Mouse (Mus musculus) G1E (cell line): ENCODE results near the gene Stat4. TPM values are rescaled to one million over a fixed set of nuclear protein-coding genes. Genes with fewer than 3 reads are reported as not detected.

Experiments used
- ATAC-seq: 2 replicates; pipeline ENCODE4 v1.8.0; 2016; ENCODE audit warnings: mild to moderate bottlenecking; ENCODE audit not compliant: insufficient number of reproducible peaks, poor library complexity, low FRiP score, severe bottlenecking; ENCODE audit errors: extremely low read depth
- DNase-seq: peaks from one replicate; pipeline ENCODE4 v3.0.0; 2012; ENCODE audit warnings: low spot score
- H3K27me3 ChIP-seq: 2 replicates; pipeline ENCODE4 v1.6.1; 2012; ENCODE audit warnings: mild to moderate bottlenecking, low read length, inconsistent platforms; ENCODE audit not compliant: insufficient read depth
- H3K36me3 ChIP-seq: replicated peaks from 2 replicates; pipeline ENCODE3; 2012; ENCODE audit warnings: mild to moderate bottlenecking, inconsistent platforms
- H3K4me1 ChIP-seq: 2 replicates; pipeline ENCODE4 v1.6.1; 2012; ENCODE audit warnings: low read depth, low read length, inconsistent platforms, mixed read lengths; ENCODE audit not compliant: insufficient read depth
- H3K4me3 ChIP-seq: 2 replicates; pipeline ENCODE4 v1.5.1; 2012; ENCODE audit warnings: low read depth, mild to moderate bottlenecking, inconsistent platforms, low read length, moderate library complexity, mixed read lengths
- H3K9me3 ChIP-seq: replicated peaks from 2 replicates; pipeline ENCODE4 v1.6.1; 2012; ENCODE audit warnings: inconsistent platforms
- CTCF ChIP-seq: IDR thresholded peaks from 2 replicates; pipeline ENCODE4 v1.5.1; 2012; ENCODE audit warnings: low read depth, low read length, inconsistent platforms, mixed read lengths
- GATA1 ChIP-seq: IDR thresholded peaks from 2 replicates; pipeline ENCODE4 v1.6.1; 2012; ENCODE audit warnings: borderline replicate concordance, low read length, inconsistent platforms, mixed read lengths
- GATA2 ChIP-seq: IDR thresholded peaks from 2 replicates; pipeline ENCODE4 v1.6.1; 2012; ENCODE audit warnings: low read depth, low read length, inconsistent platforms, borderline replicate concordance
- POLR2AphosphoS5 ChIP-seq: IDR thresholded peaks from 2 replicates; pipeline ENCODE4 v1.6.1; 2012; ENCODE audit warnings: low read depth, low read length, inconsistent platforms; ENCODE audit not compliant: insufficient replicate concordance
- polyA plus RNA-seq: library from polyadenylated mRNA; stranded (reverse); fragments of >175 nt; gene quantifications from 2 replicates; pipeline ENCODE4 v1.2.3, GENCODE M21; 2012
- total RNA-seq, 2 experiments: library from RNA; stranded (forward) in 1 of 2; stranded (reverse) in 1 of 2; fragments of 200-1000 nt in 1 of 2; fragments of >200 nt in 1 of 2; fragmentation: Nextera tagmentation in 1 of 2; gene quantifications; 2 replicates each; pipeline ENCODE4 v1.2.3; 2014 to 2017

Stat4 gene
- total and polyA plus RNA-seq, 3 experiments = 0.11 TPM; not detected in 2

DNA sequence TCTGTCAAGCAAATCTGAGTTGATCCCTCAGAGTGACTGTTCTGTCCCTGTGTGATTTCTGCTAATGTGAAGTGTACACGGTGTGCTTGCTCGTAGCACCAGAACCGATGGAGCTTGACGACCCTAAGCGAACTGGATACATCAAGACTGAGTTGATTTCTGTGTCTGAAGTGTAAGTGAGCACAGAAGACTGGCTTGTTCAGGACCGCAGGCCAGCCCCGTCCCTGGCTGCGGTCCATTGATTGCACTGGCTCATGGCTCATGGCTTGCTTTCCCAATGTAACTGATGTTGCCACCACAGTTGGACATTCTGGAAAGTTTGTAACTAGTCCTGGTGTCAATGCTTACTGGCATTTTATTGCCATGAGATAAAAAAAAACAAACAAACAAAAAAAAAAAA, 167.9 kb downstream of the Stat4 start:
- H3K36me3 ChIP-seq = peaks cover 98% of the 10 kb centered on the region
- H3K4me3 ChIP-seq = no peak overlapping the region
- ATAC-seq (no peak), DNase-seq (no peak)
- TF ChIP-seq POLR2AphosphoS5 (no peak), GATA1 (no peak)
- no peaks in the 10 kb centered on the region for H3K27me3 ChIP-seq
- no peaks in the 10 kb centered on the region for H3K9me3 ChIP-seq
- H3K4me1 ChIP-seq = peaks cover 4% of the 10 kb centered on the region

- ATAC-seq (no peak), DNase-seq (no peak)
- no peak for TF ChIP-seq CTCF
- TF ChIP-seq GATA2 = no peak
- TF ChIP-seq POLR2AphosphoS5 = no peak
- Histone ChIP-seq H3K4me1 (no peaks in the 10 kb centered on the region), H3K27me3 (no peaks in the 10 kb centered on the region), H3K36me3 (peaks cover 94% of the 10 kb centered on the region), H3K9me3 (no peaks in the 10 kb centered on the region), H3K4me3 (no peak overlapping the region)
Observed at GRCm38 (mm10) chr1:52156351-52156750, 169.4 kb downstream of the Stat4 start.

Other genes starting within 250 kb of the Stat4 start
- not detected in 2 replicates for gene Myo1b, start 71.1 kb upstream of the Stat4 start, total RNA-seq (2014; fragmentation: Nextera tagmentation)
- 0.23 and 0.98 TPM in 2 replicates for gene Myo1b, start 71.1 kb upstream of the Stat4 start, total RNA-seq (2017)
- gene Myo1b, start 71.1 kb upstream of the Stat4 start, polyA plus RNA-seq = not detected in 2 replicates
- gene Stat1, start 132.3 kb downstream of the Stat4 start, total RNA-seq (2014; fragmentation: Nextera tagmentation) = 63.7 and 66.1 TPM in 2 replicates
- gene Stat1, start 132.3 kb downstream of the Stat4 start, total RNA-seq (2017) = 72.5 and 77.0 TPM in 2 replicates
- 6.8 and 10.2 TPM in 2 replicates for gene Stat1, start 132.3 kb downstream of the Stat4 start, polyA plus RNA-seq
- gene Gls, start 246.1 kb downstream of the Stat4 start, total RNA-seq (2014; fragmentation: Nextera tagmentation) = 358 and 359 TPM in 2 replicates
- 290 and 311 TPM in 2 replicates for gene Gls, start 246.1 kb downstream of the Stat4 start, total RNA-seq (2017)
- gene Gls, start 246.1 kb downstream of the Stat4 start, polyA plus RNA-seq = 148 and 164 TPM in 2 replicates